Comparison of ENCODE assay signal across 16 mouse cellular contexts in genomic region chr15:8031211-8031610, GRCm38 (mm10).
"Had no signal": no experiment of that assay in that cellular context is flagged by ENCODE, and none has a peak within 500 bp of the region (broad histone marks: within the 10 kb centered on the region; RNA-seq: fewer than 3 reads in every experiment).

No protein-coding gene starts in this region.

- H3K4me3 ChIP-seq: left cerebral cortex, adult 2 months; liver, embryonic 13.5 days; midbrain, embryonic 12.5 days; midbrain, embryonic 15.5 days; neural tube, embryonic 12.5 days; neural tube, embryonic 15.5 days had no signal

- H3K36me3 ChIP-seq: neural tube, embryonic 15.5 days had no signal

- H3K27ac ChIP-seq: left cerebral cortex, adult 2 months; liver, embryonic 13.5 days; midbrain, embryonic 12.5 days; midbrain, embryonic 15.5 days; neural tube, embryonic 12.5 days; neural tube, embryonic 15.5 days; stomach, postnatal 0 days had no signal

- H3K9ac ChIP-seq: liver, embryonic 13.5 days; midbrain, embryonic 12.5 days; midbrain, embryonic 15.5 days; neural tube, embryonic 12.5 days; neural tube, embryonic 15.5 days had no signal

- DNase-seq: kidney, adult 2 months; kidney, postnatal 4 days; liver, embryonic 13.5 days; lung, adult 2 months; lung, postnatal 14 days; lung, postnatal 4 days; thymus, adult 2 months; thymus, postnatal 14 days; thymus, postnatal 4 days had no signal

- H3K4me2 ChIP-seq: liver, embryonic 13.5 days; midbrain, embryonic 12.5 days; midbrain, embryonic 15.5 days; neural tube, embryonic 12.5 days; neural tube, embryonic 15.5 days had no signal

- H3K27me3 ChIP-seq: liver, embryonic 13.5 days; midbrain, embryonic 12.5 days; midbrain, embryonic 15.5 days; neural tube, embryonic 12.5 days; neural tube, embryonic 15.5 days had no signal

- H3K9me3 ChIP-seq: liver, embryonic 13.5 days; midbrain, embryonic 12.5 days; midbrain, embryonic 15.5 days; neural tube, embryonic 12.5 days; neural tube, embryonic 15.5 days had no signal

- ATAC-seq: intestine, postnatal 0 days; midbrain, embryonic 15.5 days had no signal

- H3K4me1 ChIP-seq: liver, embryonic 13.5 days; midbrain, embryonic 12.5 days; midbrain, embryonic 15.5 days; neural tube, embryonic 12.5 days; neural tube, embryonic 15.5 days had no signal
